8 mouse cellular contexts compared by ENCODE assay signal in the genomic region with DNA sequence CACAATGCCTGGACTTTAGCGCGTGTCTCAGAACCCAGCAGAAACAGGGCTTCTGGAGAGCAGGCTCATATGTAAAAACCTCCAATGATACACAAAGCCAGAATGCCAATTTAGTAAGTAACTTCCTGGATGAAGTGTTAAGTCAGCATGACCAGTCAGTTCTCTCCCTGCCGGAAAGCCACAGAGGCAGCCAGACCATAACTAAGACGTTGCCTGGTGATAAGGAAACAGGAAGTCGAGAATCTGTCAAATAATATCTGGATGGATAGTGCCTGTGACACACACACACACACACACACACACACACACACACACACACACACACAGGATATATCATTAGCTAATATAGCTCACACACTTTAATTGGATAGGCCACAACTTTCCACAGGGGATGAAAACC. TPM values are rescaled to one million over a fixed set of nuclear protein-coding genes. Genes with fewer than 3 reads are reported as not detected.
A peak's percentile ranks its signal among the peaks of the same experiment; 100 is the strongest.
DNase-seq lines count a peak whose midpoint lies in the region; ATAC-seq and TF ChIP-seq lines count a peak whose summit lies in the region.

No protein-coding gene starts in this region.

- H3K9ac ChIP-seq in lung, embryonic 14.5 days: no peak overlapping the region
- no peak overlapping the region for H3K9ac ChIP-seq in liver, postnatal 0 days (replicated peaks)
- H3K9ac ChIP-seq in stomach, postnatal 0 days (ENCODE audit: low read length): no peak overlapping the region

- DNase-seq in lung, embryonic 14.5 days: peak; percentile 74
- no peak for DNase-seq in lung, adult 2 months
- DNase-seq in liver, postnatal 0 days: peak; percentile 60
- DNase-seq in stomach, postnatal 0 days (ENCODE audit: low spot score): peak; percentile 38
- no peak for DNase-seq in midbrain, embryonic 10.5 days (ENCODE audit: low spot score)
- DNase-seq in right cerebral cortex, postnatal 14 days: no peak
- no peak for DNase-seq in hindbrain, embryonic 10.5 days (ENCODE audit: low spot score)

- TF ChIP-seq POLR2A in lung, adult 2 months (IDR thresholded peaks at IDR 0.05; ENCODE audit: borderline replicate concordance, extremely low read depth, low read depth, low read length): no peak
- no peak for TF ChIP-seq POLR2A in embryonic fibroblast, embryonic 13.5 days (IDR thresholded peaks at IDR 0.05; ENCODE audit: low read depth, low read length)

- H3K36me3 ChIP-seq in lung, embryonic 14.5 days (ENCODE audit: insufficient read depth): no peaks in the 10 kb centered on the region
- H3K36me3 ChIP-seq in liver, postnatal 0 days (replicated peaks; ENCODE audit: insufficient read depth, low read length): 0 out of 2 replicates have a peak, but pooled peaks cover 2% of the 10 kb centered on the region
- H3K36me3 ChIP-seq in stomach, postnatal 0 days (ENCODE audit: control insufficient read depth, insufficient read depth, low read length): no peaks in the 10 kb centered on the region
- peaks cover 11% of the 10 kb centered on the region; the same call in 1 of the 2 replicates for H3K36me3 ChIP-seq in midbrain, embryonic 10.5 days
- H3K36me3 ChIP-seq in hindbrain, embryonic 10.5 days: no peaks in the 10 kb centered on the region

- 37% methylated on average over 5 of the region's 5 CpGs for WGBS in lung, embryonic 14.5 days
- whole genome bisulfite sequencing in lung, adult 2 months: 21% methylated on average over 5 of the region's 5 CpGs
- WGBS in liver, postnatal 0 days (ENCODE audit: insufficient replicate concordance): 20% methylated on average over 5 of the region's 5 CpGs
- WGBS in stomach, postnatal 0 days: 42% methylated on average over 5 of the region's 5 CpGs
- 90% methylated on average over 5 of the region's 5 CpGs for WGBS in midbrain, embryonic 10.5 days
- 78% methylated on average over 5 of the region's 5 CpGs for WGBS in hindbrain, embryonic 10.5 days

- H3K27ac ChIP-seq in lung, embryonic 14.5 days (ENCODE audit: low read depth): no peak overlapping the region
- H3K27ac ChIP-seq in embryonic fibroblast, embryonic 13.5 days (ENCODE audit: insufficient read depth, low read length): peak overlapping the region; percentile 87; the same call in 1 of the 2 replicates
- H3K27ac ChIP-seq in liver, postnatal 0 days (ENCODE audit: low read depth): peak overlapping the region; percentile 81
- H3K27ac ChIP-seq in stomach, postnatal 0 days (replicated peaks): peak overlapping the region; percentile 45; the same call in 1 of the 2 replicates
- H3K27ac ChIP-seq in midbrain, embryonic 10.5 days (replicated peaks): no peak overlapping the region
- no peak overlapping the region for H3K27ac ChIP-seq in hindbrain, embryonic 10.5 days

- H3K4me1 ChIP-seq in lung, embryonic 14.5 days (ENCODE audit: insufficient read depth): no peaks in the 10 kb centered on the region
- no peaks in the 10 kb centered on the region for H3K4me1 ChIP-seq in lung, adult 2 months (ENCODE audit: control insufficient read depth, insufficient read depth, low read length)
- peaks cover 17% of the 10 kb centered on the region for H3K4me1 ChIP-seq in embryonic fibroblast, embryonic 13.5 days (ENCODE audit: control insufficient read depth, insufficient read depth, low read length)
- H3K4me1 ChIP-seq in liver, postnatal 0 days (ENCODE audit: insufficient read depth): peaks cover 17% of the 10 kb centered on the region
- no peaks in the 10 kb centered on the region for H3K4me1 ChIP-seq in stomach, postnatal 0 days (replicated peaks; ENCODE audit: control insufficient read depth, insufficient read depth)
- H3K4me1 ChIP-seq in midbrain, embryonic 10.5 days: peaks cover 12% of the 10 kb centered on the region; the same call in 1 of the 2 replicates
- H3K4me1 ChIP-seq in hindbrain, embryonic 10.5 days (replicated peaks): 0 out of 2 replicates have a peak, but pooled peaks cover 5% of the 10 kb centered on the region

- peak; percentile 87 for TF ChIP-seq EP300 in liver, postnatal 0 days (IDR thresholded peaks at IDR 0.05; ENCODE audit: low read depth)
- no peak for TF ChIP-seq EP300 in stomach, postnatal 0 days (optimal IDR thresholded peaks at IDR 0.05)

- no peaks in the 10 kb centered on the region for H3K27me3 ChIP-seq in lung, embryonic 14.5 days (ENCODE audit: insufficient read depth, low read length)
- no peaks in the 10 kb centered on the region for H3K27me3 ChIP-seq in liver, postnatal 0 days (ENCODE audit: insufficient read depth, low read length)
- H3K27me3 ChIP-seq in stomach, postnatal 0 days (ENCODE audit: control insufficient read depth, insufficient read depth, low read length): no peaks in the 10 kb centered on the region
- no peaks in the 10 kb centered on the region for H3K27me3 ChIP-seq in midbrain, embryonic 10.5 days (ENCODE audit: low read depth, poor library complexity, severe bottlenecking)
- no peaks in the 10 kb centered on the region for H3K27me3 ChIP-seq in hindbrain, embryonic 10.5 days (ENCODE audit: insufficient read depth, poor library complexity, severe bottlenecking)

- H3K4me2 ChIP-seq in lung, embryonic 14.5 days: no peak overlapping the region
- H3K4me2 ChIP-seq in liver, postnatal 0 days (ENCODE audit: low read depth, low read length): peak overlapping the region; percentile 31
- no peak overlapping the region for H3K4me2 ChIP-seq in stomach, postnatal 0 days (replicated peaks; ENCODE audit: low read depth)

- TF ChIP-seq CTCF in lung, embryonic 14.5 days (IDR thresholded peaks at IDR 0.05; ENCODE audit: low read depth): no peak
- TF ChIP-seq CTCF in lung, adult 2 months (IDR thresholded peaks at IDR 0.05; ENCODE audit: insufficient read depth, low read length): no peak
- TF ChIP-seq CTCF in embryonic fibroblast, embryonic 13.5 days (IDR thresholded peaks at IDR 0.05; ENCODE audit: borderline replicate concordance, insufficient read depth, low read length): no peak
- no peak for TF ChIP-seq CTCF in liver, postnatal 0 days (IDR thresholded peaks at IDR 0.05; ENCODE audit: low read depth)
- TF ChIP-seq CTCF in stomach, postnatal 0 days (IDR thresholded peaks at IDR 0.05; ENCODE audit: low read depth): no peak

- peak; percentile 84; the same call in 1 of the 2 replicates for ATAC-seq in lung, embryonic 14.5 days (ENCODE audit: insufficient read depth)
- ATAC-seq in liver, postnatal 0 days: peak; percentile 97
- ATAC-seq in stomach, postnatal 0 days (ENCODE audit: low FRiP score, low TSS enrichment): peak; percentile 92

- H3K9me3 ChIP-seq in lung, embryonic 14.5 days (ENCODE audit: low read depth, low read length): no peaks in the 10 kb centered on the region
- no peaks in the 10 kb centered on the region for H3K9me3 ChIP-seq in liver, postnatal 0 days (ENCODE audit: low read length)
- H3K9me3 ChIP-seq in stomach, postnatal 0 days (ENCODE audit: control insufficient read depth, low read length): no peaks in the 10 kb centered on the region
- no peaks in the 10 kb centered on the region for H3K9me3 ChIP-seq in midbrain, embryonic 10.5 days (replicated peaks)
- no peaks in the 10 kb centered on the region for H3K9me3 ChIP-seq in hindbrain, embryonic 10.5 days

- no peak overlapping the region for H3K4me3 ChIP-seq in lung, embryonic 14.5 days (ENCODE audit: low read depth, low read length)
- H3K4me3 ChIP-seq in lung, adult 2 months (replicated peaks; ENCODE audit: extremely low read depth, low read depth, low read length): no peak overlapping the region
- H3K4me3 ChIP-seq in embryonic fibroblast, embryonic 13.5 days (ENCODE audit: insufficient read depth, low read length): no peak overlapping the region
- no peak overlapping the region for H3K4me3 ChIP-seq in liver, postnatal 0 days (ENCODE audit: low read depth, low read length)
- H3K4me3 ChIP-seq in stomach, postnatal 0 days (ENCODE audit: low read depth, low read length): no peak overlapping the region
- no peak overlapping the region for H3K4me3 ChIP-seq in midbrain, embryonic 10.5 days
- H3K4me3 ChIP-seq in hindbrain, embryonic 10.5 days: no peak overlapping the region

RNA-seq across cellular contexts. Expression of gene Hbp1, which starts 46.5 kb away (rescaled TPM):
- 121 and 129 TPM in 2 replicates for polyA plus RNA-seq in lung, embryonic 14.5 days (2014; fragmentation: Nextera tagmentation; extraction: Ambion mirVana)
- polyA plus RNA-seq in lung, adult 2 months (2012; rRNA removed): 51.4 and 72.6 TPM in 2 replicates
- 70.6 and 104 TPM in 2 replicates for polyA plus RNA-seq in embryonic fibroblast, embryonic 13.5 days (2011; ENCODE audit: insufficient read length, low read depth, missing spikeins)
- polyA plus RNA-seq in liver, postnatal 0 days (2015; fragmentation: Nextera tagmentation; extraction: Ambion mirVana): 47.3 and 50.1 TPM in 2 replicates
- polyA plus RNA-seq in stomach, postnatal 0 days (2015; fragmentation: Nextera tagmentation; extraction: Ambion mirVana): 75.2 and 81.5 TPM in 2 replicates
- polyA plus RNA-seq in midbrain, embryonic 10.5 days (2016; fragmentation: Nextera tagmentation; extraction: Ambion mirVana): 78.2 and 88.1 TPM in 2 replicates
- polyA plus RNA-seq in hindbrain, embryonic 10.5 days (2016; fragmentation: Nextera tagmentation; extraction: Ambion mirVana): 77.9 and 81.3 TPM in 2 replicates

Comparison
In these comparisons a context has a peak if more than half of its experiments do, and no peak if none do; other contexts are left out.
1. DNase-seq: peak in lung, embryonic 14.5 days (single experiment), liver, postnatal 0 days (single experiment) and stomach, postnatal 0 days (single experiment); none in lung, adult 2 months (single experiment), midbrain, embryonic 10.5 days (single experiment), right cerebral cortex, postnatal 14 days (single experiment) and hindbrain, embryonic 10.5 days (single experiment).
2. H3K27ac ChIP-seq: peak in embryonic fibroblast, embryonic 13.5 days (single experiment), liver, postnatal 0 days (single experiment) and stomach, postnatal 0 days (single experiment); none in lung, embryonic 14.5 days (single experiment), midbrain, embryonic 10.5 days (single experiment) and hindbrain, embryonic 10.5 days (single experiment).
3. Peak in every context shown above with its lines, with median percentiles within 50 percentile points of each other: ATAC-seq.